Mouse (Mus musculus): ENCODE measurements at regions not wholly inside any gene's neighbourhood (a gene's known extent, or its start where the extent isn't known, plus 50 kb on each side); places are given as distances from the start of the nearest gene placed in this dataset.

- peaks cover 10% of the 10 kb centered on the region for H3K4me1 ChIP-seq
- H3K36me3 ChIP-seq (ENCODE audit: poor library complexity, severe bottlenecking) = no peaks in the 10 kb centered on the region
- WGBS = 45% methylated on average over 4 of the region's 4 CpGs
- H3K9ac ChIP-seq = no peak overlapping the region
- ATAC-seq = no peak
- H3K4me3 ChIP-seq = no peak overlapping the region
- no peak overlapping the region for H3K27ac ChIP-seq
- no peaks in the 10 kb centered on the region for H3K9me3 ChIP-seq (replicated peaks)
- no peak overlapping the region for H3K4me2 ChIP-seq
- H3K27me3 ChIP-seq = no peaks in the 10 kb centered on the region
Observed at GRCm38 (mm10) chr1:83752976-83753375, 345.0 kb upstream of the Sphkap start.

DNA sequence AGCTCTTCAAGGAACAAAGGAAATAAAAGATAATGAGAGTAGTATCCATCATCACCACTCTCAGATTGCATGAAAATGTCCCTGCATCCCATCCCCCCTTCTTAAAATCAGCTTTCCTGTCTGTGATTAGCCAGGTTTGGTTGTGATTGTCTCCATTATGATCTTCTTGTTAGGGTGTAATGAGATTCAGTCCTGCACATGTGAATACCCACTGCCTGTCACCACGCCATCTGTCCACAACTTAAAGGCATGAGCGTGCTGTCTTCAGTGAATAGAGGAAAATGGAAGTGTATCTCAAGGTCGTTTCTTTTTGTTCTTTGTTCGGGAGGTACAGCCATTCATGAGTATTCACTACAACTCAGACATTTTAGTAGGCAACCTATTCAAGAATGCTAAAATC is 341.0 kb upstream of the Sphkap start:
- H3K9me3 ChIP-seq (replicated peaks) = no peaks in the 10 kb centered on the region
- no peak overlapping the region for H3K9ac ChIP-seq
- H3K27me3 ChIP-seq = no peaks in the 10 kb centered on the region
- no peak overlapping the region for H3K4me3 ChIP-seq
- peak overlapping the region; percentile 78 for H3K27ac ChIP-seq
- WGBS = 19% methylated on average over 4 of the region's 4 CpGs
- no peaks in the 10 kb centered on the region for H3K36me3 ChIP-seq (ENCODE audit: poor library complexity, severe bottlenecking)
- peaks cover 8% of the 10 kb centered on the region for H3K4me1 ChIP-seq
- H3K4me2 ChIP-seq = no peak overlapping the region
- peak; percentile 86 for ATAC-seq

GRCm38 (mm10) chr1:83748061-83748460 is 340.1 kb upstream of the Sphkap start:
- 56% methylated on average over 3 of the region's 3 CpGs for WGBS
- Histone ChIP-seq H3K4me1 (peaks cover 8% of the 10 kb centered on the region), H3K4me2 (no peak overlapping the region), H3K36me3 (ENCODE audit: poor library complexity, severe bottlenecking) (no peaks in the 10 kb centered on the region), H3K27me3 (no peaks in the 10 kb centered on the region), H3K4me3 (no peak overlapping the region), H3K27ac (no peak overlapping the region), H3K9ac (no peak overlapping the region), H3K9me3 (replicated peaks) (no peaks in the 10 kb centered on the region)
- no peak for ATAC-seq

DNA sequence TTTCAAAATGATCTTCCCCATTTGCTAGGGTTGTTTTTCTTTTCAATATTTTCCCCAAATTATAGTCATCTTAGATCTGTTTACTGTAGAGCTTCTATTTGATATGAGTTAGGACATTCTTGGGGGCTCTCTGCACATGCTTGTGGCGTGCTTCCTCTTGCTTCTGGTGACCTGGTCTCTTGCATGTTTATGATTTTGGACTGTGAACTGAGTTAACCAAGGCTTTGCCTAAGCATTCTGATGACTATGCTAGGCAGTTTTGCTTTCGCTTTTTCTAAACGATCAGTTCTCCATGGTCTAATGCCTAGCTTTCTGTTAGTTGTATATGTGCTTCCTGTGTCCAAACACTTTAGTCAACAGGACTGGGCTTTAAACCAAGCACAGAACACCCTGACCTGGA is 339.4 kb upstream of the Sphkap start:
- H3K4me3 ChIP-seq = no peak overlapping the region

GRCm38 (mm10) chr1:83746036-83746435 is 338.0 kb upstream of the Sphkap start:
- Histone ChIP-seq H3K4me2 (no peak overlapping the region), H3K9me3 (replicated peaks) (no peaks in the 10 kb centered on the region)
- ATAC-seq = peak; percentile 87

More for the DNA sequence above, 339.4 kb upstream of the Sphkap start:
- H3K9ac ChIP-seq = no peak overlapping the region
- no peak for ATAC-seq
- H3K27me3 ChIP-seq = no peaks in the 10 kb centered on the region
- no peak overlapping the region for H3K27ac ChIP-seq
- H3K4me1 ChIP-seq = peaks cover 8% of the 10 kb centered on the region
- no peaks in the 10 kb centered on the region for H3K36me3 ChIP-seq (ENCODE audit: poor library complexity, severe bottlenecking)
- H3K9me3 ChIP-seq (replicated peaks) = no peaks in the 10 kb centered on the region
- H3K4me2 ChIP-seq = no peak overlapping the region
- 98% methylated on average over 3 of the region's 3 CpGs for WGBS

DNA sequence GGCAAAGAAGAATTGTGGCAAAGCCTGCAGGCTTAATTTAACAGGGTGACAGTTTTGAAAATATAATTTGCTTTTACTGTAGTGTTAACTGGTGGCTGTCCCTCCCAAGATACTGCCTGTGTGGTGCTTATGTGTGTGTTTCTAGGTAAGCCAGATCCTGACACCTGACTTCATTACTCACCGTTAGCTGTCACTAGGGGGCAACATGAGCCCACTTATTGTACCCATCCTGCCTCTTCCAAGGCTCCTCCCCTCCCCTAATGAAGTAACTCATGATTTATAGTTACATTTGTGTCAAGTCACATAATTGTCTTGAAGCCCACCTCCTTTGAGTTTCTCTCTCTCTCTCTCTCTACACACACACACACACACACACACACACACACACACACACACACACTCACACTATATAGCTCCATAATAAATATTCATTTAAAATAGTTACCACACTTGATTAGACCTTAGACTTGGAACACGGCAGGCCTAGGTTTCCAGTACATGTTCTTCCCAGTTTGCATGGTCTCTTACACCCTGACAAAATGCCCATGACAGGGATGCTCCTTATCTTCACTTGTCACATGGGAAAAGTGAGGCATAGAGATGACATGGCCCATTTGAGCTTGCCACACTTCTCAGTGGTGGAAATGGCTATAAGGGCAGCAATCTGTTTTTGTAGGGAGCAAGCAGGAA is 328.6 kb upstream of the Sphkap start:
- H3K27me3 ChIP-seq = no peaks in the 10 kb centered on the region
- H3K4me2 ChIP-seq = no peak overlapping the region
- H3K4me3 ChIP-seq = no peak overlapping the region
- ATAC-seq = peak; percentile 89
- H3K9me3 ChIP-seq (replicated peaks) = no peaks in the 10 kb centered on the region
- 40% methylated on average over 2 of the region's 2 CpGs for WGBS
- H3K36me3 ChIP-seq (ENCODE audit: poor library complexity, severe bottlenecking) = no peaks in the 10 kb centered on the region
- H3K27ac ChIP-seq = no peak overlapping the region
- H3K9ac ChIP-seq = no peak overlapping the region
- H3K4me1 ChIP-seq = no peaks in the 10 kb centered on the region

More at GRCm38 (mm10) chr1:83746036-83746435, 338.0 kb upstream of the Sphkap start:
- 27% methylated on average over 6 of the region's 6 CpGs for WGBS
- Histone ChIP-seq H3K4me3 (no peak overlapping the region), H3K27ac (no peak overlapping the region), H3K36me3 (ENCODE audit: poor library complexity, severe bottlenecking) (no peaks in the 10 kb centered on the region), H3K27me3 (no peaks in the 10 kb centered on the region), H3K9ac (no peak overlapping the region), H3K4me1 (peaks cover 8% of the 10 kb centered on the region)

DNA sequence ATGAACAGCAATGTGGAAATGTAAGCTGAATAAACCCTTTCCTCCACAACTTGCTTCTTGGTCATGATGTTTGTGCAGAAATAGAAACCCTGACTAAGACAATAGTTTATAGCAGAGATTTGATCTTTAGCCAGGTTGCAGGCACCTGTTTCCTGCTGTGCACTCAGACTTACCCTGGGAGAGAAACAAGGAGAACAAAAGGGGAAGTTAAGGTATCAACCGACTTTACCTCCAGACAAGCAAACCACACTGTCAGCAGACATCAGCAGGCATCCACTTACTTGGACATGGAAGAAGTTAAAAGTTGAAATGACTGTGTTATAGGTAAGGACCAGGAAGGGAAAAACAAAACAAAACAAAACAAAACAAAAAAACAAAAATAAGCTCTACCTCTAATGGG is 323.7 kb upstream of the Sphkap start:
- Histone ChIP-seq H3K27me3 (no peaks in the 10 kb centered on the region), H3K4me3 (no peak overlapping the region), H3K4me2 (no peak overlapping the region), H3K9ac (no peak overlapping the region), H3K27ac (no peak overlapping the region), H3K9me3 (replicated peaks) (no peaks in the 10 kb centered on the region), H3K36me3 (ENCODE audit: poor library complexity, severe bottlenecking) (no peaks in the 10 kb centered on the region), H3K4me1 (no peaks in the 10 kb centered on the region)
- no peak for ATAC-seq
- 69% methylated on average over 1 of the region's 1 CpGs for WGBS

DNA sequence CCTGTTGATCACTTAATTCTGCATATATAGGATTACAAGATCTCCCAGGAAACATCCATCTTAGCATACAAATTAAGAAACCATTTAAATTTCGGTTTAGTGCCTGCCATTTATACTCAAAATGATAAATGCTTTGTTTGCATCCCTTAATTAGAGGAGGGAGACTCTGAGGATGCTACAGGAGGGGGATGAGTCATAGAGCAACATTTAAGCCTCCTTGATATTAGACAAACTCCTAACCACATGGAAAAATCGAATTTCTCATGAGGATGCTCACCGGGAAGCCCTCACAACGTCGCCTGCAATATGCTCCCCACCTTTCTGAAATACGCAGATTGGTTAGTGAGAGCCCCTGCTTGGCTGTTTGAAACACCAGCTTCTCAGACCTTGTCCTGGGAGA is 320.8 kb upstream of the Sphkap start:
- H3K27me3 ChIP-seq = no peaks in the 10 kb centered on the region
- no peak for ATAC-seq
- no peaks in the 10 kb centered on the region for H3K9me3 ChIP-seq (replicated peaks)
- 74% methylated on average over 6 of the region's 6 CpGs for WGBS
- H3K4me2 ChIP-seq = no peak overlapping the region
- H3K9ac ChIP-seq = no peak overlapping the region
- no peaks in the 10 kb centered on the region for H3K36me3 ChIP-seq (ENCODE audit: poor library complexity, severe bottlenecking)
- H3K4me1 ChIP-seq = no peaks in the 10 kb centered on the region
- H3K4me3 ChIP-seq = no peak overlapping the region
- H3K27ac ChIP-seq = no peak overlapping the region

DNA sequence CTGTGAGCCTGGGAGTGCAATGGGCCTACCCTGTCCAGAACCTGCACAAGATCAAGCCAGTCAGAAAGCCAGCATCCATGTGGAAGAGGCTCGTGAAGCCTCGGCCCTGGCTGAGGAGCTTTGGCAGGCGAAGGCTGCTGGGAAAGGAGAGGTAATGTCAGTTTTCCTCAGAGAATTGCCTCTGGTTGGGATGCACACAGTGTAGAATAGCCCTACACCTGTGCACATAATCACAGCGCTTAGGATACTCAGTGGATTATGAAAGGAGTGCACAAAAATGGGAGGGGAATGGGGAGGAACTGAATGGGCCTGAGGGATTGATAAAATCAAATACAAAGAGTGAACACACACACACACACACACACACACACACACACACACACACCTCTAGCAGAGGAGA is 319.9 kb upstream of the Sphkap start:
- no peak overlapping the region for H3K27ac ChIP-seq
- H3K36me3 ChIP-seq (ENCODE audit: poor library complexity, severe bottlenecking) = no peaks in the 10 kb centered on the region
- H3K9me3 ChIP-seq (replicated peaks) = no peaks in the 10 kb centered on the region
- 96% methylated on average over 4 of the region's 4 CpGs for WGBS
- H3K4me2 ChIP-seq = no peak overlapping the region
- H3K27me3 ChIP-seq = no peaks in the 10 kb centered on the region
- H3K4me1 ChIP-seq = no peaks in the 10 kb centered on the region
- no peak for ATAC-seq
- H3K9ac ChIP-seq = no peak overlapping the region
- no peak overlapping the region for H3K4me3 ChIP-seq

- no peak overlapping the region for H3K27ac ChIP-seq
- no peaks in the 10 kb centered on the region for H3K27me3 ChIP-seq
- no peak overlapping the region for H3K4me2 ChIP-seq
- no peaks in the 10 kb centered on the region for H3K36me3 ChIP-seq (ENCODE audit: poor library complexity, severe bottlenecking)
- H3K4me1 ChIP-seq = no peaks in the 10 kb centered on the region
- H3K9me3 ChIP-seq (replicated peaks) = no peaks in the 10 kb centered on the region
- ATAC-seq = peak; percentile 75
- no peak overlapping the region for H3K4me3 ChIP-seq
- WGBS = 86% methylated on average over 4 of the region's 4 CpGs
- no peak overlapping the region for H3K9ac ChIP-seq
Observed at GRCm38 (mm10) chr1:83727215-83727614, 319.2 kb upstream of the Sphkap start.

DNA sequence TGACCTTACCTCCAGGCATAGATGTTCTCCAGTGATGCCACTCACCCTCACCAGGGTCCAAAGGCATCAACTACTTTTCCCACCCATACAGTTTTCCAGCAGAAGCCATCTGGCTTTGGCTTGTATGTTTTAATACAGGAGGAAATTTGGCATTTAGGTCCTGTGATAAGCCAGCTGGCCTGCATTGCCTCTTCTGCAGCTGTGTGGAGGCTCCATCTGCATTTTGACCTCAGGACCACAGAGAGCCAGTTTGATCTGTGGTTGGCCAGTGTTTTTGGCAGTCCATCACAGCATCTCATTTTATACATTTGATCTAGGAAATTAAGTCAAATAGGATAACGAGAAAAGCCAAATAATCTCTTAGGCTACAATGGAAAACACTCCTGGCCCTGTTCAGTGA is 315.1 kb upstream of the Sphkap start:
- Histone ChIP-seq H3K9ac (no peak overlapping the region), H3K36me3 (ENCODE audit: poor library complexity, severe bottlenecking) (no peaks in the 10 kb centered on the region), H3K27me3 (no peaks in the 10 kb centered on the region), H3K4me2 (no peak overlapping the region), H3K9me3 (replicated peaks) (no peaks in the 10 kb centered on the region), H3K4me3 (no peak overlapping the region), H3K4me1 (no peaks in the 10 kb centered on the region), H3K27ac (no peak overlapping the region)
- WGBS = 83% methylated on average over 1 of the region's 1 CpGs
- ATAC-seq = no peak

- Histone ChIP-seq H3K4me2 (no peak overlapping the region), H3K4me3 (no peak overlapping the region), H3K36me3 (ENCODE audit: poor library complexity, severe bottlenecking) (no peaks in the 10 kb centered on the region), H3K27ac (no peak overlapping the region), H3K27me3 (no peaks in the 10 kb centered on the region), H3K4me1 (no peaks in the 10 kb centered on the region), H3K9me3 (replicated peaks) (no peaks in the 10 kb centered on the region), H3K9ac (no peak overlapping the region)
- 80% methylated on average over 1 of the region's 1 CpGs for WGBS
- no peak for ATAC-seq
Observed at GRCm38 (mm10) chr1:83720166-83720565, 312.2 kb upstream of the Sphkap start.

- WGBS = 0% methylated on average over 1 of the region's 1 CpGs
- ATAC-seq = peak; percentile 70; the same call in 1 of the 2 replicates
Observed at GRCm38 (mm10) chr1:83717056-83717455, 309.1 kb upstream of the Sphkap start.

More at GRCm38 (mm10) chr1:83717056-83717455, 309.1 kb upstream of the Sphkap start:
- H3K9me3 ChIP-seq (replicated peaks) = no peaks in the 10 kb centered on the region
- no peaks in the 10 kb centered on the region for H3K27me3 ChIP-seq
- H3K4me1 ChIP-seq = no peaks in the 10 kb centered on the region
- H3K9ac ChIP-seq = no peak overlapping the region
- H3K4me3 ChIP-seq = no peak overlapping the region
- H3K36me3 ChIP-seq (ENCODE audit: poor library complexity, severe bottlenecking) = no peaks in the 10 kb centered on the region
- H3K27ac ChIP-seq = no peak overlapping the region
- no peak overlapping the region for H3K4me2 ChIP-seq

Measured in forebrain, embryonic 13.5 days (tissue).